Mouse (Mus musculus): ENCODE results near the gene Prune1. TPM values are rescaled to one million over a fixed set of nuclear protein-coding genes. Genes with fewer than 3 reads are reported as not detected.
A peak's percentile ranks its signal among the peaks of the same experiment; 100 is the strongest.

Prune1 gene
- polyA plus RNA-seq, 1 experiment from 2014 or later: 10.1 TPM

GRCm38 (mm10) chr3:95264724-95265123, 17.2 kb downstream of the Prune1 start:
- Histone ChIP-seq H3K27me3 (ENCODE audit: control insufficient read depth, insufficient read depth, low read length) (no peaks in the 10 kb centered on the region), H3K4me3 (ENCODE audit: low read depth, low read length) (no peak overlapping the region), H3K27ac (replicated peaks) (no peak overlapping the region), H3K9me3 (ENCODE audit: control insufficient read depth, low read length) (no peaks in the 10 kb centered on the region), H3K4me2 (replicated peaks; ENCODE audit: low read depth) (no peak overlapping the region), H3K36me3 (ENCODE audit: control insufficient read depth, insufficient read depth, low read length) (peaks cover 2% of the 10 kb centered on the region; the same call in 1 of the 2 replicates), H3K4me1 (replicated peaks; ENCODE audit: control insufficient read depth, insufficient read depth) (no peaks in the 10 kb centered on the region), H3K9ac (ENCODE audit: low read length) (no peak overlapping the region)
- TF ChIP-seq EP300 (optimal IDR thresholded peaks at IDR 0.05) (no peak), CTCF (IDR thresholded peaks at IDR 0.05; ENCODE audit: low read depth) (no peak)
- ATAC-seq (ENCODE audit: low FRiP score, low TSS enrichment) (no peak), DNase-seq (ENCODE audit: low spot score) (no peak)
- 77% methylated on average over 1 of the region's 1 CpGs for WGBS

GRCm38 (mm10) chr3:95263089-95263739, 18.7 kb downstream of the Prune1 start:
- DNase-seq (ENCODE audit: low spot score): peak; percentile 80
- H3K4me2 ChIP-seq (replicated peaks; ENCODE audit: low read depth): no peak overlapping the region
- TF ChIP-seq CTCF (IDR thresholded peaks at IDR 0.05; ENCODE audit: low read depth) (peak; percentile 84), EP300 (optimal IDR thresholded peaks at IDR 0.05) (no peak)
- no peak overlapping the region for H3K4me3 ChIP-seq (ENCODE audit: low read depth, low read length)
- 48% methylated on average over 11 of the region's 11 CpGs for WGBS
- H3K36me3 ChIP-seq (ENCODE audit: control insufficient read depth, insufficient read depth, low read length): peaks cover 2% of the 10 kb centered on the region; the same call in 1 of the 2 replicates
- no peaks in the 10 kb centered on the region for H3K4me1 ChIP-seq (replicated peaks; ENCODE audit: control insufficient read depth, insufficient read depth)
- 0 out of 2 replicates have a peak overlapping the region, but pooled peaks have one; percentile 30 for H3K27ac ChIP-seq (replicated peaks)
- no peak overlapping the region for H3K9ac ChIP-seq (ENCODE audit: low read length)
- H3K27me3 ChIP-seq (ENCODE audit: control insufficient read depth, insufficient read depth, low read length): no peaks in the 10 kb centered on the region
- ATAC-seq (ENCODE audit: low FRiP score, low TSS enrichment): peak; percentile 66
- H3K9me3 ChIP-seq (ENCODE audit: control insufficient read depth, low read length): no peaks in the 10 kb centered on the region

- H3K4me1 ChIP-seq (replicated peaks; ENCODE audit: control insufficient read depth, insufficient read depth): no peaks in the 10 kb centered on the region
- TF ChIP-seq CTCF (IDR thresholded peaks at IDR 0.05; ENCODE audit: low read depth): no peak
- TF ChIP-seq EP300 (optimal IDR thresholded peaks at IDR 0.05): no peak
- H3K36me3 ChIP-seq (ENCODE audit: control insufficient read depth, insufficient read depth, low read length): peaks cover 5% of the 10 kb centered on the region; the same call in 1 of the 2 replicates
- H3K9me3 ChIP-seq (ENCODE audit: control insufficient read depth, low read length): no peaks in the 10 kb centered on the region
- H3K27ac ChIP-seq (replicated peaks): no peak overlapping the region
- DNase-seq (ENCODE audit: low spot score) (no peak), ATAC-seq (ENCODE audit: low FRiP score, low TSS enrichment) (no peak)
- H3K4me2 ChIP-seq (replicated peaks; ENCODE audit: low read depth): no peak overlapping the region
- no peaks in the 10 kb centered on the region for H3K27me3 ChIP-seq (ENCODE audit: control insufficient read depth, insufficient read depth, low read length)
- no peak overlapping the region for H3K4me3 ChIP-seq (ENCODE audit: low read depth, low read length)
- 77% methylated on average over 4 of the region's 4 CpGs for WGBS
- no peak overlapping the region for H3K9ac ChIP-seq (ENCODE audit: low read length)
These were observed 19.9 kb downstream of the Prune1 start for GRCm38 (mm10) chr3:95261975-95262374.

- Histone ChIP-seq H3K27ac (replicated peaks) (no peak overlapping the region), H3K36me3 (ENCODE audit: control insufficient read depth, insufficient read depth, low read length) (peaks cover 15% of the 10 kb centered on the region; the same call in 1 of the 2 replicates), H3K4me2 (replicated peaks; ENCODE audit: low read depth) (no peak overlapping the region), H3K27me3 (ENCODE audit: control insufficient read depth, insufficient read depth, low read length) (no peaks in the 10 kb centered on the region), H3K9me3 (ENCODE audit: control insufficient read depth, low read length) (no peaks in the 10 kb centered on the region), H3K4me1 (replicated peaks; ENCODE audit: control insufficient read depth, insufficient read depth) (no peaks in the 10 kb centered on the region), H3K9ac (ENCODE audit: low read length) (no peak overlapping the region), H3K4me3 (ENCODE audit: low read depth, low read length) (no peak overlapping the region)
- TF ChIP-seq EP300 (optimal IDR thresholded peaks at IDR 0.05): no peak
- TF ChIP-seq CTCF (IDR thresholded peaks at IDR 0.05; ENCODE audit: low read depth): no peak
- DNase-seq (ENCODE audit: low spot score): no peak
- 80% methylated on average over 5 of the region's 5 CpGs for WGBS
- no peak for ATAC-seq (ENCODE audit: low FRiP score, low TSS enrichment)
These were observed 24.9 kb downstream of the Prune1 start for GRCm38 (mm10) chr3:95256931-95257330.

GRCm38 (mm10) chr3:95250783-95251424, 31.0 kb downstream of the Prune1 start, which contains the start of gene Bnipl:
TSS of gene Bnipl (minus strand) at chr3:95251193.
- no peak within 1 kb of the TSS for H3K4me3 ChIP-seq (ENCODE audit: low read depth, low read length)
- ATAC-seq (ENCODE audit: low FRiP score, low TSS enrichment) (peak; percentile 58), DNase-seq (ENCODE audit: low spot score) (peak; percentile 63)
- H3K9ac ChIP-seq (ENCODE audit: low read length): peak within 1 kb of the TSS; percentile 38; the same call in 1 of the 2 replicates
- peak within 1 kb of the TSS; percentile 37 for H3K27ac ChIP-seq (replicated peaks)
- no peaks in the 10 kb centered on the region for H3K27me3 ChIP-seq (ENCODE audit: control insufficient read depth, insufficient read depth, low read length)
- H3K4me1 ChIP-seq (replicated peaks; ENCODE audit: control insufficient read depth, insufficient read depth): no peaks in the 10 kb centered on the region
- peaks cover 5% of the 10 kb centered on the region; the same call in 1 of the 2 replicates for H3K36me3 ChIP-seq (ENCODE audit: control insufficient read depth, insufficient read depth, low read length)
- peak within 1 kb of the TSS; percentile 4 for H3K4me2 ChIP-seq (replicated peaks; ENCODE audit: low read depth)
- TF ChIP-seq EP300 (optimal IDR thresholded peaks at IDR 0.05) (no peak), CTCF (IDR thresholded peaks at IDR 0.05; ENCODE audit: low read depth) (no peak)
- no peaks in the 10 kb centered on the region for H3K9me3 ChIP-seq (ENCODE audit: control insufficient read depth, low read length)
- WGBS: 41% methylated on average over 7 of the region's 7 CpGs

GRCm38 (mm10) chr3:95250361-95250760, 31.5 kb downstream of the Prune1 start:
- peak overlapping the region; percentile 37 for H3K27ac ChIP-seq (replicated peaks)

More at GRCm38 (mm10) chr3:95250361-95250760, 31.5 kb downstream of the Prune1 start:
- no peak overlapping the region for H3K4me3 ChIP-seq (ENCODE audit: low read depth, low read length)
- H3K36me3 ChIP-seq (ENCODE audit: control insufficient read depth, insufficient read depth, low read length): peaks cover 3% of the 10 kb centered on the region; the same call in 1 of the 2 replicates
- peak overlapping the region; percentile 4 for H3K4me2 ChIP-seq (replicated peaks; ENCODE audit: low read depth)
- ATAC-seq (ENCODE audit: low FRiP score, low TSS enrichment) (0 out of 2 replicates have a peak, but pooled peaks have one; percentile 7), DNase-seq (ENCODE audit: low spot score) (no peak)
- H3K27me3 ChIP-seq (ENCODE audit: control insufficient read depth, insufficient read depth, low read length): no peaks in the 10 kb centered on the region
- H3K9ac ChIP-seq (ENCODE audit: low read length): no peak overlapping the region
- no peak for TF ChIP-seq EP300 (optimal IDR thresholded peaks at IDR 0.05)
- no peak for TF ChIP-seq CTCF (IDR thresholded peaks at IDR 0.05; ENCODE audit: low read depth)
- WGBS: 60% methylated on average over 5 of the region's 5 CpGs
- no peaks in the 10 kb centered on the region for H3K4me1 ChIP-seq (replicated peaks; ENCODE audit: control insufficient read depth, insufficient read depth)
- no peaks in the 10 kb centered on the region for H3K9me3 ChIP-seq (ENCODE audit: control insufficient read depth, low read length)
